Mouse (Mus musculus): Measurements from ENCODE around the gene Traf2.

Gene Traf2

DNA sequence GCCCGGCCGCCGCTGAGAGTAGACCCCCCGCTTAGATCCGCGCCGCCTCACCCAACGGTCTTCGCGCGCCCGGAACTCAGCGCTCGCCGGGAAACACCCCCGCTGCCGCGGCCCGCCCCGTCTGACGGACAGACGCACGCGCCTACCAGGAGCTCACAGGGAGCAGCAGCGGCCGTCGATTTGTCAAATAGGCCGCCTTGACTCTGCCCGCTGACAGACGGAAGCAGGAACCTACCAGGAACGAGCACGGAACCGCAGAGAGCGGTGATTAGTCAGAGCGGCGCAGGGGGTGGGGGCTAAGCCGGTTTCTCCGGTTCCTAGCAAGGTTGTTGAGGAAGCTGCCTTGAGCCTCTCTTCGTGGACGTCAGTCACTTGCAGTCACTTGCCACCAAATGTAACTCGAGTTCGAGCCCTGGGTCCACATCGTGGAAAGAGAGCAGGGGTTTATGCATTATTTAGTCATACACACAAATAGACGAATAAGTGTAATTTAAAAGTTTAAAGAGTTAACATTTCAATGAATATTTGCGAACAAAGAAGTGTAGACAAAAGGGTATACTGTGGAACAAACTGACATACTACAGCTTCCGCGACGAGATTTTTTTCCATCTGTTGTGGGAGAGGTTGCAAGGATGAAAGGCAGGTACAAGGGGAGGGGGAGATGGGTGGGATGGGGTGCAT, at the start of gene Traf2:
Traf2 (minus strand) TSS at position 130 of the 681 bp plus-strand sequence.
- peak; percentile 99 for DNase-seq (ENCODE audit: low spot score)

DNA sequence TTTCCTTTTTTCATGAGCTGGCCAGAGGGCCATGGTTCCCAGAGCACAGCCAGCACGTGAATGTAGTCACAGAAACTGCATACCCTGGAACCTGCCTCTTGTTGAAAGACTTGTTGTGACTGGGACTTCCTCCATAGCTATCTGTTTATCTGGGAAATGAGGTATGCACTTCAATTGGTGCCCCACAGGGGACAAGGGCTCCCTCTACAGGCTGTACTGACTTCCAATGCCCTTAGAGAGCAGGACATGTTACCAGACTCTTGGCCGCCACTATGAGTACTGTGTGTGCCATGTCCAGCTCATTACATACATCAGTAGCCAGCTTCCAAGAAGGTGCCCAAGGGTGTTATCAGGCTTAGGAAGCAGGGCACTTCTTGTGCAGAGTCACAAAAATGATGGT, 45.1 kb upstream of the Traf2 start:
- DNase-seq (ENCODE audit: low spot score) = peak; percentile 31

DNA sequence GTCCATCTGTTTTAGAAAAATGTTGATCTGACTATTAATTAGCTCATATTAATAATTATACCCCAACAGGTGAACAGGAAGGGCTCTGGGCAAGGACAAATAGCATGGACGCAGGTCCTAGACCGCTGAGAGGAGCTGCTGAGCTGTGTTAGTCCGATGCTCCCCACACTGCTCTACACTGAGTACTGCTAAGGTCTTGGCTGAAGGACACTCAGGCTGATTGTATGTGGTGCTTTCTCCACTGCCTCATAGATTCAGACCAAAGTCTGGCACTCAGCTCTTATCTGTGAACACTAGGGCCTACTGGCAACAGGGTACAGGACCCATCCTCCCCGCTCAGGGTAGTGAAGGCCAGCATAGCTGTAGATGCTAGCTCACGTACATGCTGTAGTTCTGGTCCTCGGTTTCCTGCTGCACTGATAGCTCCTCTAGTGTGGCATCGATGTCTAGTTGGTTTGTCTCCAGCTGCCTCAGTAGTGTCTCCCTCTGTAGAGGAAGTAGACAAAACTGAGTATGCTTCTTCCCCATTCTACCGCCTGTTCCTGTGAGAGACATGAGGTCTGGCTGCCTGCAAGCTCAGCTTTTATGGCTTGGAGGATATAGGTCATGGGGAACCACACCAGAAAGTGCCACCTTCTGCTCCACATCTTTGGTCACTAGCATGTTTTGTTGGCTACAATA, 41.6 kb upstream of the Traf2 start:
- DNase-seq (ENCODE audit: low spot score) = no peak

DNA sequence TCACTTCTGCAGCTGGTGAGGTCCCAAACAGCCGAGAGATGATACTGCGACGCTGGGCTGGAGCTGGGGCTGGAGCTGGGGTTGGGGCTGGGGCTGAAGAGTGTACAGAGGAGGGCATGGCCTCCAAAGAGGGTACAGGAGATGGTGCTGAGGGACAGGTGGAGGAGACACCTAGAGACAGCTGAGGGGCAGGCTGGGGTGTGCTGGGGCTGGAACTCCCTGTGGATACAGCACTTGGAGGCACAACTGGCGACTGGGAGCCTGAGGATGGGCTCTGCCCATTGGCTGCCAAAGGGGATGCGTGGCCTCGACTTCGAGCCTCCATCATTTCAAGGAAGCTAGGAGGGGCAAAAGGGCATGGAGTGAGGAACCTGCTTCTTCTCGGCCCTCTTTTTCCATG, 40.5 kb upstream of the Traf2 start:
- DNase-seq (ENCODE audit: low spot score) = no peak

DNA sequence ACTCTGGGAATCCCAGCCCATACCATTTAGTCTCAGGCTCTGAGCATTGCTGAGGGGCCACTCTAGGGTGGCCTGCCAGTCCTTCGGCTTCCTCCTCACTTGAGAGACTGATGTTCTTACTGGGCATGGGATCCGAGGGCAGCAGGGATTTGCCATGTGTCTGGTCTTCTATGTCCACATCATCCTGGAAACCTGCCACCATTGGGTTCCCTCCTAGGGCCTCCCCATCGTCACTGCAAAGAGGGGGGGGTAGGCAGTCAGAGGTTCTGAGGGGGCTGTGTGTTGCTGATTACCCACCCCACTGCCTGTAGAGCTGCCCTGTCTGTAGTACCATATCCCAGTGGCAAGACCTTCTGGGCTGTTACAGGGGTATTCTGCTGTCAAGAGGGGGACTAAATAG, 38.9 kb upstream of the Traf2 start:
- no peak for DNase-seq (ENCODE audit: low spot score)

DNA sequence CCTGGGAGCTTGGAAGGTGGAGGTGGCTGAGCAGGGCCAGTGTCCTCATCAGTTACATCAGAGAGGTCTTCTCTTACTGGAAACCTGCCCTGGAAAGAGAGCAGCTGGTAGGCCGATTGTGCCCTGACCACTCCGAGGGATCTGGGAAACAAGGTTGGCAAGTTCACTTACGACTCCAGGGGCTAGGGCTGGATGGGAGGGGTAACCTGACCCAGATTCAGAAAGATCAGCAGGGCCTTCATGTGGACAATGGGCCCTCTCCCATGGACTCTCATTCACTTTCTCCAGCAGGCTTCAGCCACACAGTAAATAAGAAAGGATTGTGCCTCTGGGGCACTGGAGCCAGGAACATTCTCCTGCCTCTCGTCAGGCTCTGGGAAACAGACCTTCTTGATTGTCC, 38.1 kb upstream of the Traf2 start:
- no peak for DNase-seq (ENCODE audit: low spot score)

DNA sequence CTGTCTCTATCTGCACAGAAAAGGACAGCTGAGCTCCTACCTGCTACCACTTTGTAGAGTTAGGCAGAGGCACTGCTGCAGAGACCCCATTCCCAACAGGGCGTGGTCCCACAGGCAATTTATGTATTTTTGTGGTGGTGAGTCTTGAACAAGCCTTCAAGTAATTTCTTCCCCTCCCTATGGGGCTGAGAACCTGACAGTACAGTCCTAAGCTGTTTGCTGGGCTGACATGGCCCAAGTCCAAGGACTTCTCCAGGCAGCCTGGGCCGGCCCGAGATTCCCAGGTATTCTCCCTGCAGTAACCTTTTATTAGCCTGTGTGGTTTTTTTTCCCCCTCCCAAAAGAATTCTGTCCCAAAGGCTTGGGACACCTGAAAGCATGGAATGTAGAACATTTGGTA, 37.4 kb upstream of the Traf2 start:
- DNase-seq (ENCODE audit: low spot score) = no peak

DNA sequence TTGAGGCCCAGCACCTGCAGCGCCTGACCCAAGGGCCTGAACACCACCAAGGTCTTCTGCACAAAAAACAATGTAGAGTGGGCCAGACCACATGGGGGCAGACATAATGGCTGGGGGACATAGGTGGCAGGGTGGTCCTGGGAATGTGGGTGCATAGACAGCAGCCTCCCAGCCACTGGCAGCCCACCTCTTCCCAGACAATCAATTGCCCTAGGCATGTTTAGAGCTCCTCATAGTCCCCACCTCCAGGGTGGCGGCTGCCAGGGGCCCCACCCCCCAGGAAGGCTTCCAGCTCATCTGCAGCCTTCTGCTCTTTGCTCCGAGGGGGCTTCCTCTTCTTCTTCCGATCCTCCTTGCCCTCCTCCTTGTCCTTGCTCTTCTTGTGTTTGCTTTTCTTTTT, 36.8 kb upstream of the Traf2 start:
- no peak for DNase-seq (ENCODE audit: low spot score)

DNA sequence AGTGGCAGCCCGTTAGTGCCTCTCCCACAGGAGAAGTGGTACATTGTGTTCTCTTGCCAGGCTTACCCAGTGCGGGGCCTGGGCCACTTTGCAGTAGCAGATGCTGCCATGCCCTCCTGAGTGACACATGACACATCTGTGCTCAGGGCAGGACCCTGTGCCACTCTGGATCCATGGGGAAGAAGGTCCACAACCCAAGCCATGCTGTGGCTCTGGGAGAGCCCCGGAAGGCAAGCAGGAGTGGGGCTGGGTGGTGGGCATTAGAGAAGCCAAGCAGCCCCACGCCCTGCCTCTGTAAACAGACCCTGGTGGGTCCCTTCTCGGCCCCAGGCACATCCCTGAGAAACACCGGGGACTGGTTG, 36.4 kb upstream of the Traf2 start:
- no peak for DNase-seq (ENCODE audit: low spot score)

DNA sequence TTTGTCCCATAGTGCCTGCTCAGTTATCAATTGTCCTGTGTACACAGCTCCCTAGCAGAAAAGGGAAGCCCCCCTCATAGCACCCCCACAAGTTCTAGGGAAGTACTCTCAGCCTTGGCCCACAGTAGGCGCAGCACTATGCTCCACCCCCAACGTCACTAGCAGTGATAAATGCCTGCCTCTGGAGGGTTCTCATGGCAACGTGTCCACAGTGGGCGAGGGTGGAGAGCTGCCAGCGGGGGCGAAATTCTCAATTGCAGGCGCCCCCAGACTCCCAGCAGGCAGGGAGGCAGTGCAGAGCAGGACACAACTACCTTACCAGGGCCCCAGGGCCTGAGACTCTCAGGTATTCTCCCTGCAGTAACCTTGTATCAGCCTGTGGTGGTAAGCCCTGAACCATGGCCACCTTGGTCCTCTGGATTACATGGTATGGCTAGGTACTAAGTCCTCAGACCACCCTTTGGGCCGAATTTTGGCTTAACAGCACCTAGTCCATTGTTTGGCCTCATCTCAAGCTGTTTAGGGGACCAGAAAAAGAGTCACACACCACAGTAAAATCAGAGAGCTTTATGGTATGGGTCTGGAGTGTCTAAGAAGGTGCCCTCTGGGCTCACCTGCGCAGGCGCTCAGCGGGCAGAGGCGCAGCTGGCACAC, 35.9 kb upstream of the Traf2 start:
- DNase-seq (ENCODE audit: low spot score) = peak; percentile 9

DNA sequence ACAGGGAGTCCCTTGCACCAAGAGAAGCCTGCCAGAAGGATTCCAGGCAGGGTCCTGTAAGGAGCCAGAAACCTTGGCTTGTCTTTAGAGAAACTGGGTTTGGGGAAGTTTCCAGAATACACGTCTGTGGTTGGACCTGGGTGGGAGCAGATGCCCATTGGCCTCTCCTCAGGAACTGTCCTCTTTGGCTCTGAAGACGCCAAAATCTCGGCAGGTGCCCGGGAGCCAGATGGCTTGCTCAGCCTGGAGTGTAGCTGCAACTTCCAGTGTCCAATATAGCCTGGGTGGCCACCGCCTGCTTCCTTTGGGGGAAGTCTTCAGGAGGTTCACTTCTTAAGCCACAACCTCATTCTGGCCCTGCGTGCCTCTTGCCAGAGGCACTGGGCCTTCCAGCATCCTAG, 35.2 kb upstream of the Traf2 start:
- no peak for DNase-seq (ENCODE audit: low spot score)

DNA sequence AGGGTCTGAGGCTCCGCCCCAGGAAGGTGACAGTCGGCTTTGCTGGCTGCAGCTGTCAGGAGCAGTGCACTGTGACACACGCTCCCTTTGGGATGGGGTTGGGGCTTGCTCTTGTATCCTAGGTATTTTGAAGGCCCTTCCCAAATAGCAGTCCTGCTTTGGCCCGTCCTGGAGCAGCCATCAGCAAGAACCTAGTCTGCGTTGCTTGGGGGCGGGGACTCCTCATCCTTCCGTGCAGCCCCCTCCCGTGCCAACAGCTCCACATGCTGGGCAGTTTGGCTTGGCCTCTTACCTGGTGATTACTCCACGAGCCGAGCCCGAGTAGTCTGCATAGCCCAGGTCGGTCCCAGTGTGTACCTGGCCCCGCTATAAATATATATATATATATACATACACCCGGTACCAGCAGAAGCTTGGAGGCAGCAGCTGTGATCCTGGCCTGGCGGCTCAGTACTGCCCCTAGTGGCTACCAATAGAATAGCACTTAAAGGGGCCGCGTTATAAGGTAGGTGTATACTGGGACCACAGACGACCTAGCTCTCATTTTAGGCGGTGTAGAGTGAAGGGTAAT, 34.6 kb upstream of the Traf2 start, which contains the start of gene Ajm1:
Ajm1 (minus strand) TSS at position 464 of the 571 bp plus-strand sequence.
- peak; percentile 91 for DNase-seq (ENCODE audit: low spot score)

DNA sequence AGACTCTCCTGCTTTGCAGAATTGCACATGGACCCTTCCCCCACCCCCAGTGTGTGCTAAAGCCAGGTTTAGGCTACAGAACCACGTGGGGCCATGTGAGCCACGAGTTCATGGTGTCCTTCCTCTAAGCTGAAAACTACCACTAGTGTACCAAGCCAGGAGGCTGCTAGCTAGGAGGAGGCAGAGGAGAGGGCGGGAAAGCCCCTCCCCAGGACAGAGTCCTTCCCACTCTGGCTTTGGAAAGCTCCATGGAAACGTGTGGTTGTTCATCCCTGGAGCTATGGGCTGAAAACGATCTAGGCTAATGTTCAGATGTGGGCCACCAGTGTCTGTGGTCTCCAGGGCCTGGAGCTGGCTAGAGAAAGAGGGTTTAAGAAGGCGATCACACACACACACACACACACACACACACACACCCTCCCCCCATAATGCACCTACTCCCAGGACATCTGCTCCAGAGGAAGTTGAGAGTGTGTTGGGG, 33.9 kb upstream of the Traf2 start:
- DNase-seq (ENCODE audit: low spot score) = no peak

DNA sequence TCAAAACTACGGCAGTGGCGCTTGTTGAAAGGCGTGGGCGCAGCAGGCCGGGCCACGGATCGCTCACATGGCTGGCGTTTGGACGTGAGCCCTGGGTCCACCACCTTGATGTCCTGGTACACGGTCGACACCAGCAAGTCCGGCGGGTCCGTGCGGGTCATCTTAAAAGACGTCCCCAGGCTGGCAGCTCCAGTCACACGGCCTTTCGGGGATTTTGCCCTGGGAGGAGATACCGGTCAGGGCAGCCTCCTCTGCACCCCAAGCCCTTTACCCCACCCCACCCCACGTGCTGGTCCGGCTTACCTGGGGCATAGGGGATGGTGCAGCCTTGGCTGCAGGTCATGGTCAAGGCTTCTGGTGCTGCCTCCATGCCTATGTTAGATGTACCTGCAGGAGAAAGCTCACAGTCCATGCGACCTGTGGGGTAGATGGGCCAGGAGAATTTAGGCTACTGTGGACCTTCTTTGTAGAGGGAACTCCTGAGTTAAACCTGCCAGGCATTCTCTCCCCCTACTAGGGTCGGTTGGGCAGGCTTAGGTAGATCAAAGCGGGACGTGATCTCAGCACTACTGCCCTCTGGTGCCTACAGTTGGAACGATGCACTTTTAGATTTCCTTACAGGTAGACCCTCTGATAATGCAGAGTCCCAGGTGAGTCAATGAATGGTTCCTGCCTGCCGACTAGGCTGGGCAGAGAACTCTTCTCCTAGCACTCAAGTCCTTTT, 33.2 kb upstream of the Traf2 start:
- peak; percentile 70 for DNase-seq (ENCODE audit: low spot score)

DNA sequence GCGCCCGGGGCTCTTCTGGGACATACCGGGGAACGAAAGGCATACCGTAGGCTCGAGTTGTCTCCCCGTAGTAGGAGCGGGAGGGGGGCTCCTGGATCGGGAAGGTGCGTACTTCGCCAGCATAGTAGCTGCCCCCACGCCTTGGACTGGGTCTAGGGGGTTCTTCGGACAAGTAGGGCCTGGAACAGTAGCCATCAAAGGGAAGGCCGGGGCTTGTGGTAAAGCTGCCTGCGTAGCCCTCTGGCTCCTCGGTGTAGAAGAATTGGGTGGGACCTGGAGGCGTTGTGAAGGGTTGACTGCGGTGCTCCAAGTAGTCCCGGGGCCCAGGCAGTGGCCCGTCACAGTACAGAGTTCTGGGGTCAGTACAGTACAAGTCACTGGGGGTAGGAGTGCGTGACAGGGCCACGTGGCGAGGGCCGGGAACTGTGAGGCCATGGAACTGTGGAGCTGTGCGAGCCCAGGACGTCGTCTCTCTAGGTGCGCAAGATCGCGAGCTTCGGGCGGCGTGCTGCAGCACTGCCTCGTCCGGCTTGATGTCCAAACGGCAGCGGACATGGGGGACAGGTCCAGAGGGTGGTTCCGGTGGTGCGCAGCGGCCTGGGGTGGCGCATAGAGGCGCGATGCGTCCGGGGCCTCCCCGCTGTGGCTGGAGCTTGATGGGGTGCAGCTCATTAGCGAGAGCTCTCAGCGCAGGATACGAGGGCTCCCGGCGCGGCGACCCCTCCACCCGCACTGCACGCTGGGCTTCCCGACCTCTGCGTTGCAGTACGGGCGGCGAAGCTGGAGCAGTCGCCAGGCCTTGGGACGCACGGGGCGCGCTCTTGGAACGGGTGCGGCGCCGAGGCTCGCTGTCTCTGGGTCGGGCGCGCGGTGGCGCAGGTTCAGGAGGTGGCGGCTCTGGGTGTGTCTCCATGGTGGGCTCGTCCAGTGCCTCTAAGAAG, 32.3 kb upstream of the Traf2 start:
- no peak for DNase-seq (ENCODE audit: low spot score)

DNA sequence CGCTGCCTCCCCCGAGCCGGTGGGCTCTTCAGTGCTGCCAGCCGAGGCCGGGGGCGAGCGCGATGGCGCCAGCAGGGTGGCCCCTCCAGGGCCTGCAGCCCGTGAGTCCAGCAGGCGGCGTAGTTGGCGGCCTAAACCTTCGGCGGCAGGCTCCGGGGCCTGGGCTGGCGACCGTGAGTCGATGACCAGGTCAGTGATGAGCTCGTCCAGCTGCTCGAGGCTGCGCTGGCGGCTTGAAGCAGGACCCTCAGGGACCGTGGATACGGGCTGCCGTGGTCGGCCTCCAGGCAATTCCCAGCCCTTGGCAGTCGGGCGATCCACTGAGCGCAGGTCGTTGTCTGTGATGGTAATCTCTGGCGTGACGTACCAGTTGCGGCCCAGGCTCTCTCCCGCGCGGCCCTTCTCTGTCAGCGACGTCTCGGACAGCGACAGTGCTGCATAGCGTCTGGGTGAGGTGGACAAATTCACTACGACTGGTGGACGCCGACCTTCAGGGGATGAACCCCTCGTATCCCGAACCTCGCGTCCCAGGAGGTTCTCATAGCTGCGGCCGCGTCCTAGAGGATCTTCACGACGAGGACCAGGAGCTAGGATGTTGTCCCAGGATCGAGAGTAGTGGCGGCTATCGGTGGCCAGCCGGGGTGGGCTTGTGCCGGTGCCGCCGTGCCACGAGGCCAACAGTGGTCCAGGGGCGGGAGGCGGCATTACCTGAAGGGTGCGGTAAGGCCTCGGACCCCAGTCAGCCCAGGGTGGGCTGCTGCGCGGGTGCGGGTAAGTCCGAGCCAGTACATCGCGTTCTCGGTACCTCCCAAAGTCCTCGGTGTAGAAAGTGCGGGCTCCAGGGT, 31.4 kb upstream of the Traf2 start:
- DNase-seq (ENCODE audit: low spot score) = peak; percentile 55

DNA sequence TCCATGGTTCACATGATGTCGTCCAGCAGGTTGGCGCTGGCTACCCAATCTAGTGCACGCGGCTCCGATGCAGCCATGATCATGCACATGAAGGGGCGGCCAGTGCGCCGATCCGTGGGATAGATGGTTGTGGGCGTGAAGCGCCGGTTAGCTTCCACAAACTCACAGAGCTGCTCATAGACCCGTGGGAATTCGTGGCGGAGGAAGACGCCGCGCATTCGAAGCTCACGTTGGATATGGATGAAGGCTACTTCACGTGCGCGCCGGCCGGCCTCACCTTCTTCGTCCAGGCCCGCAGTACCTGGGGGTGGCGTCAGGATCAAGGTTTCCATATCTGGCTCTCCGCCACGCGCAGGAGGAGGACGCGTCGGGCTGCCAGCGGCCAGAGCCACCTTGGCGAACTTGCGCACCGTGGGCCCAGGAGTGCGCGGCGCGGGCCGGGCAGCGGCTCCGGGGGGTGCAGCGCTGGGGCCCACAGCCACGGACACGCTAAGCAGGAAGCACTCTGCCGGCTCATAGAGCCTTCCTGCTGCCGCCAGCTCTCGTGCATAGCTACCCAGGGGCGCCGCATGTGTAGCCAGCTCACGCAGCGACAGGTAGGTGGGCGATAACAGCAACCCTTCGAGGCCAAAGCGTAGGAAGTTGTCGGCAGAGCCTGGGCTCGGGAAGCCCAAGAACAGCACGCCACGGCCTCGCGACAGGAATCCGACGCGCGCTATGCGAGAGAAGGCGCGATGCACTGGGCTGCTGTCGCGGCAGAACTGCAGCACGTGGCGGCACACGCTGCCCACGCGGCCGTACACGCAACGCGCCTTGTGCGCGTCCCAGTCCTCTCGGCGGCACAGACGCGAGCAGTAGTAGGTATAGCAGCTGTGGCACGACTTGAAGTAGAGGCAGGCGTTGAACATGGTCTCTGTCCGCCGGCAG, 30.5 kb upstream of the Traf2 start:
- DNase-seq (ENCODE audit: low spot score) = no peak

DNA sequence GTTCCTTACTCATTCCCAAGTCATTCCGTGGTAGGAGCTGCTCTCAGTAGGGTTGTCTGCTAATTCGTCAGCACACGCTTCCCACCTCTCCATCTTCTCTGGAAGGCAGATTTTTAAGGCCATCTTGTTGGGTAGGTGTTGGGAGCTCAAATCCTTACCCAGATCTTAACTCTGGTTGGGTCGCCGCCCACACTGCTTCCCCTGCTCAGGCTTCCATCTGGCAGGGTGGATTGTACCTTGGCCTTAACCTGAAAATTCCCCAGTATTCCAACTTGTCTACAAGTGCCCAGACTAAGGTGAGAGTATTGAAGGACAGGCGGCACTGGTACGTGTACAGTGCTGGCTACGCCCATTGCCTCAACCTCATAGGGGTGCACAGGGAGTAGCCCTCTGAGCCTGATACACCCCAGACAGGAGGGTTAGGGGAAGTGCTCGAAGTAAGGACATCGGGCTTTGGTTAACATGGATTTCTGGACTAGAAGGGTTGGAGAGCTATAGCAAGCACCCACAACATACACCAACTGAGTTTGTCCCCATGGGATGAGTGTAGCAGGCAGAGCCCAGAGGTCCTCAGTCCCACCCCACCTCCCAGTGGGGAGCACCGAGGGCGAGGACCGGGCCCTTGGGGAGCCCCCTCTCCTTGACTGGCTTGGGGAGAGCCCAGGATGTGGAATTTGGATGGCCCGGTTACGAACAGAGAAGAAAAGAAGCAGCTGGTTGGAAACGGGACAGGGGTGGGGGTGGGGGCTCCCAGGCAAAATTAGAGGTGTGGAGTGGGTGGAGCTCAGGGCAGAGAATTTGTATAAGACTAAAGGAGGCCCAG, 29.5 kb upstream of the Traf2 start:
- no peak for DNase-seq (ENCODE audit: low spot score)

Data from retina, embryonic 14.5 days (tissue).